Mouse (Mus musculus): ENCODE measurements around the gene Pdcd1lg2.

- TF ChIP-seq CTCF (IDR thresholded peaks at IDR 0.05; ENCODE audit: low read depth, low read length) = no peak
- TF ChIP-seq POLR2A (IDR thresholded peaks at IDR 0.05; ENCODE audit: extremely low read depth, insufficient read depth, low read length) = no peak
Measured at GRCm38 (mm10) chr19:29376382-29376781, 34.3 kb upstream of the Pdcd1lg2 start.
